Mouse (Mus musculus) heart, postnatal 36 days (tissue): ENCODE measurements at regions not wholly inside any gene's neighbourhood (a gene's known extent, or its start where the extent isn't known, plus 50 kb on each side); places are given as distances from the start of the nearest gene placed in this dataset.
"Not testable (repeated sequence)": the region's sequence is repeated elsewhere in the genome, so short reads cannot be mapped to it uniquely, and the experiment has no call there.

Source experiments
- DNase-seq, 2 experiments: peaks; one replicate each; pipeline ENCODE4 v3.0.0; 2021 to 2022
- intact Hi-C: fragments of 180-260 bp; cut with DNase I; formaldehyde crosslinking; loops from one replicate; pipeline ENCODE4 v1.15.1; 2025

DNA sequence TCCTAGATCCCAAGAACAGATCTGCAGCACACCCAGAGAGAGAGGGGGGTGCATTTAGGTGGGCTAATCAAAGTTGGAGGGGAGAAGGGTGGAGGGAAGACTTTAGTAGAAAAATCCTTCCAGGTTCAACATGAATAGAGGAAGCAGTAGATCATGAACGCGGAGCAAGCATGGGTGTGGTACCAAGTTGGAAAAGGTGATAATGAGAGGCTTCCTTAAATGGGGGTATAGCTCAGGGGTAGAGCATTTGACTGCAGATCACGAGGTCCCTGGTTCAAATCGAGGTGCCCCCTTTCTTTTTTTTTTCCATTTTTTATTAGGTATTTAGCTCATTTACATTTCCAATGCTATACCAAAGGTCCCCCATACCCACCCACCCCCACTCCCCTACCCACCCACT lies 54.0 kb upstream of the Krba1 start:
- intact Hi-C loops, DNase-seq: not testable (repeated sequence)

DNA sequence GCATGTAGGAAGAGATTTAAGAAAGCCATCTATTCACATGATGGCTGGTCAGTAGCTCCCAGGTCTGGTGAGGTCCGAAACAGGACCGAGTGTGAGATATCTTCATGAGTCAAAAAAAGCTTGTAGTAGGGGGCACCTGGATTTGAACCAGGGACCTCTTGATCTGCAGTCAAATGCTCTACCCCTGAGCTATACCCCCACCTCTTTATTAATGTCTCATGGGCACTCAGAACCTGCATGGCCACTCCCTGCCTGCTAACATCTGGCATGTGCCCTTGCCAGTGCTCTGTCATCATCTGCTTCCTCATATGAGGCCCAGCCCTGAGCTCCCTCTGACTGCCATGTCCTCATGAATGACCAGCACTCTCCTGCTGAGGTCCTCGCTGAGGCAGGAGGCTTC lies 58.4 kb upstream of the Krba1 start:
- DNase-seq, intact Hi-C loops: not testable (repeated sequence)

DNA sequence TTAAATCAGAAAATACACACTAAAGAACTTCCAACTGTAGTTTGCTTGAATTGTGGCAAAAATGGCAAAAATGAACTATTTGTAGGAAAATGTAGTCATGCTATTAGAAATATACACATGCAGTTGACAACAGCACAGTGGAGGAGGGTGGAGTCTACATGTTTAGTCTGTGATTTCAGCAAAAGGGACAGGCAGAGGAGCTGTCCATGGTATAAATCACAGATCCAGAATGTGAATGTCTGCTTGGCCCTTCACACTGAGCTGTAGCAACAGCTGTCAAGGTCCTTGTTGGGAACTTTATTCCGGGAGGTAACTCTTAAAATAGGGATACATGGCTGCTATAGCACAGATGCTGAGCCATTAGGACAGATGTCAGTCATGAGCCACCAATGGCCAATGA lies 107.4 kb upstream of the Krba1 start:
- DNase-seq: no peak
- intact Hi-C loops: no loop called here

DNA sequence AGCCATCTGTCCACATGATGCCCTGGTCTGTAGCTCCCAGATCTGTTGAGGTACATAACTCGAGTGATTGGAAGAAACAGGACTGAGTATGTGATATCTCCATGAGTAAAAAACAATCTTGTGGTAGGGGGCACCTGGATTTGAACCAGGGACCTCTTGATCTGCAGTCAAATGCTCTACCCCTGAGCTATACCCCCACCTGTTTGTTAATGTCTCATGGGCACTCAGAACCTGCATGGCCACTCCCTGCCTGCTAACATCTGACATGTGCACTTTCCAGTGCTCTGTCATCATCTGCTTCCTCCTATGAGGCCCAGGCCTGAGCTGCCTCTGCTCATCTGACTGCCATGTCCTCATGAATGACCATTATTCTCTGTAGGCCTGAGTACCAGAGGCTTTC lies 115.7 kb upstream of the Krba1 start:
- DNase-seq, intact Hi-C loops: not testable (repeated sequence)

DNA sequence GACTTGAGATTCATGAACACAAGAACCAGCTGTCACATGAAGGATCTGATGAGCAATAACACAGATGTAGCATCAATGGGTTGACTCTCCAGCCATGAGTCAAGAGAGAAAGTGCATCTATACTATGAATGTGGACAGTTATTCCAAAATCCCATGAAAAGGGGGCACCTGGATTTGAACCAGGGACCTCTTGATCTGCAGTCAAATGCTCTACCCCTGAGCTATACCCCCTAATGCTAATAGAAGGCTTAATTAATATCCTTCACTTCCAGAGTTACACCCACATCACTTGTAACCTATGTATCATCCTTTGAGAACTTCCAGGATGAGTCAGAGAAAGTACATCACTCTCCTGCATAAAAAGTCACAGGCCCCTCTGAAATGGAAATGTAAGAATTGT lies 133.8 kb upstream of the Krba1 start:
- intact Hi-C loops: loop anchor here (1.0 kb wide), 1 partner anchor 8 kb away; no protein-coding TSS in a partner anchor
- not testable (repeated sequence) for DNase-seq

DNA sequence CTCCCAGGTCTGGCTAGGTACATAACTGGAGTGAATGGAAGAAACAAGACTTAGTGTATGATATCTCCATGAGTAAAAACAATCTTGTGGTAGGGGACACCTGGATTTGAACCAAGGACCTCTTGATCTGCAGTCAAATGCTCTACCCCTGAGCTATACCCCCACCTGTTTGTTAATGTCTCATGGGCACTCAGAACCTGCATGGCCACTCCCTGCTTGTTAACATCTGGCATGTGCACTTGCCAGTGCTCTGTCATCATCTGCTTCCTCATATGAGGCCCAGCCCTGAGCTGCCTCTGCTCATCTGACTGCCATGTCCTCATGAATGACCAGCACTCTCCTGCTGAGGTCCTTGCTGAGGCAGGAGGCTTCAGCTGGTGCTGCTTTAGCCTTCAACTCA lies 142.4 kb upstream of the Krba1 start:
- DNase-seq, intact Hi-C loops: not testable (repeated sequence)

DNA sequence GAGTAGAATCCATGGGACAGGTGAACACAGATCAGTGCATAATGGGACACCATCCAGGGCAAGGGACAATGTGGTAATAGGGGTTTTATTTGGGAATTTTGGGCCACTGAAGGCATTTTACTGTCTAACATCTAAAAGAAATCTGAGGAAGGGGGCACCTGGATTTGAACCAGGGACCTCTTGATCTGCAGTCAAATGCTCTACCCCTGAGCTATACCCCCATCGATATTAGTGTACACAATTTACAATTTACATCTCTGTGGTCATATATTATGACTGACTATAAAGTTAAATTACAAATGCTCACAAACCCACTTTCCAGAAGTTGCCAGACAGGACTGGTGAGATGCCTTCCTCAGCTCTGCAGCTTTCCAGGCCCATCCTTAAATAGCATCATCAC lies 143.4 kb upstream of the Krba1 start:
- intact Hi-C loops: no loop called here
- DNase-seq: no peak

DNA sequence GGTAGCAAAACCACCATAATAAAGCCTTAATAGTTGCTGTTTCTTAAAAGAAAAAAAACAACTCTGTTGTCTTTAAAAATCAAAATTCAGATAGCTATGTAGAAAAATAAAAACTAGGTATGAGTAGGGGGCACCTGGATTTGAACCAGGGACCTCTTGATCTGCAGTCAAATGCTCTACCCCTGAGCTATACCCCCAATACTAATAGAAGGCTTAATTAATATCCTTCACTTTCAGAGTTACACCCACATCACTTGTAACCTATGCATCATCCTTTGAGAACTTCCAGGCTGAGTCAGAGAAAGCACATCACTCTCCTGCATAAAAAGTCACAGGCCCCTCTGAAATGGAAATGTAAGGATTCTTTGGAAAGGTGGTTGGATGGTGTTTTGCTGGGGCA lies 151.2 kb upstream of the Krba1 start:
- intact Hi-C loops, DNase-seq: not testable (repeated sequence)

DNA sequence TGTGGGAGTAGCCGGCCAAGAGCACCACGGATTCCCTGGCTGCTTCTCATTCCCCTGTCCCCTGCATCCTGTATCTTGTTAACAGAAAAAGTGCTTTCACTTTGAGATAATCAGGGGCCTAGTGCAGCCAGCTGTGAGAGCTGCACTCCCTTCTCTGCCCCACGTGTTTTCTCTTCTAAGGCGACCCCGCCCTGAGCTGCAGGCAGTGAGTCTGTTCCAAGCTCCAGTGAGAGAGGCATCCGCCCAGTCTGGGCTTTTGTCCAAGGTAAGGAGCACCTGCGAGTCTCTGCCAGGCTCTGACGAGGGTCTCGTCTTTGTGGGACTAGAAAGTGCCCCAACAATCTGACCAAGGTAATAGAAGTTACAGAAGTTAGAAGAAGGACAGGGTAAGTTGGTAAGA lies 141.0 kb upstream of the Zfp746 start:
- intact Hi-C loops: loop anchor here (1.0 kb wide), 1 partner anchor 15 kb away; no protein-coding TSS in a partner anchor
- peak; percentile 21 to 25 for DNase-seq

DNA sequence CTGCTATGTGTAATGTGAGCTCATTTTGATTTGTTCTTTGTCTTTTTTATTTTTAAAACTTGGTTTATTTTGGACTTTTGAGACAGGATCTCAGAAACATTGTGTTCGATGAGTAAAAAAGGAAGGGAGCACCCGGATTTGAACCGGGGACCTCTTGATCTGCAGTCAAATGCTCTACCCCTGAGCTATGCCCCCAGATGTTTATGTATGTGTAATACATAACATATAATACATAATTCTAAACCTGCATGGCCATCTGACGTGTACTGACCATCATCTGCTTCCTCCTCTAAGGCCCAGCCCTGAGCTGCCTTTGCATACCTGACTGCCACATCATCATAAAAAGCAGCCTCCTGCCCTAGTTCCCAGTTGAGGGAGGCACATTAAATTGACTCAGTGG lies 137.8 kb upstream of the Zfp746 start:
- intact Hi-C loops: no loop called here

DNA sequence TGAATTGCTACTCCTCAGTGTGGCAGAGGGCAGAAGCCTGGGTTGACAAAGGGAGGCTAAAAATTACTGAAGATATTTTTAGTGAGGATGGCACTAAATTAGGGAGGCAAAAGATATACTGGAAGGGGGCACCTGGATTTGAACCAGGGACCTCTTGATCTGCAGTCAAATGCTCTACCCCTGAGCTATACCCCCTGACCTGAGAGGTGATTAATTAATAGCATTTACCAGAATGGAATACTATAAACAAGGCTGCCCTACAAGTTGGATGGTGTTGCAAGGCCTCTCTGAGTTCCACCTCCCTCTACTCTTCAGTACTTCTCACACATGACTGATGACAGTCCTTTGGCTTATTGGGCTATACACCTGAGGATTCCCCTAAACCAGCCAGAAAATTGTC lies 136.6 kb upstream of the Zfp746 start:
- intact Hi-C loops: no loop called here
- no peak for DNase-seq

More for the DNA sequence above, 137.8 kb upstream of the Zfp746 start:
- no peak for DNase-seq

DNA sequence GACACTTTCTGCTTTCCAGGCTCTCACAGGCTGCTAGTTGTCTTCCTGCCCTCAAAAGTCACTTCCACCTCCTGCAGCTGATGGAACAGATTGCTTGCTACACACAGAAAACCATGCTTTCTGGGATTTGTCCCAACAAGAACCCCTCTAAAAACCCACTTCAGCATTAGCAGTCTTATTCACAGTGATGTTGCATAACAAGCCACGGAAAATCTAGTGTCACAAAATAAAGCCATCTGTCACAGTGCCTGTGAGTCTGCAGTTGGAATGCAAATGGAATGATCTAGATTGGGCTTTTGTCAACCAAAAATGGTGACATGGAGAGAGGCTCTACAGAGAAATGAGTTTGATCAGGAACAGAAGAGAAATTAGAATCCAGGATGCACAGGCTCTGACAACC lies 135.4 kb upstream of the Zfp746 start:
- DNase-seq, intact Hi-C loops: not testable (repeated sequence)

DNA sequence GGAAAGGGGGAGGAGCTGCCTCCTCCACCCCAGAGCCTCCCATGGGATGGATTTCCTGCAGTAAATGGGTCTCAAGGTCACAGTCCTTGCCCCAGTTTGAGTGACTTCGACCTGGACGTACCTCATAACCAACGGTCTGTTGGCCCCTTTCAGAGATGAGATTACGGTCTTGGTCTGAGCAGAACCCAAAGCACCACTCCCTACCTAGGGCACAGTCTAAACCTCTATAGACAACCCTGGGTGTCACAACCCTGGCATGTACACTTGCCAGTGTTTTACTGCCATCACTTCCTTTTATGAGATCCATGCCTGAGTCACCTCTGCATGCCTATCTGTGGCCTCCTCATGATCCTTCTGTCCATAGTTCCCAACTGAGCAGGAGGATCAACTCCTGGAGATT lies 128.8 kb upstream of the Zfp746 start:
- no peak for DNase-seq
- intact Hi-C loops: no loop called here

DNA sequence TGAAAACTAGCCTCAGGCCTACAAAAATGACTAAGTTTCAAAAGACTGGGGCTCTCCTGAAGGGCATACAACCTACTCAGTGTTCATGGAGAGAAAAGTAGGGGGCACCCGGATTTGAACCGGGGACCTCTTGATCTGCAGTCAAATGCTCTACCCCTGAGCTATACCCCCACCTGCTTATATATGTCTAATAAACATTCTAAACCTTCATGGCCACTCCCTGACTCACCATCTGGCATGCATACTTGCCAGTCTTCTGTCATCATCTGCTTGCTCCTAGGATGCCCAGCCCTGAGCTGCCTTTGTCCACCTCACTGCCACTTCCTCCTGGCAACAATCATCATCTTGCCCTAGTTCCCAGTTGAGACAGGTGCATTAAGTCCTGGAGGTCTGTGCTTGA lies 123.3 kb upstream of the Zfp746 start:
- intact Hi-C loops: no loop called here
- DNase-seq: no peak

DNA sequence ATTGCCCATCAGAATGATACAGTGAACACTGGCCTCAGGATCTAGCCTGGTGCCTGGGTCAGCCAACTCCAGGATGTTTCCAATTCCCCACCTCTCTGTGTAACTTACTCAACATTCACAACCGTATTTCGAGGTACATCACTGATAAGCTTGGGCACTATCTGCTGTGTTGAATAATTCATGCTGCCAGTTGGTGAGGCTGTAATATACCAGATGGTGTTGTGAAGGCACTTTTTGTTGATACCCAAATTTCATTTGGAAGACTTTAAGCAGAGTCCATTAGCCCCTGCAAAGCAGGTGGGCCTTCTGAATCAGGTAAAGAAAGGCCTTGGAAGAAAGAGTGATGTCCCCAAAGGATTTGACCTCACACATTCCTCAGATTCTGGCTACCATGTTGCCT lies 122.7 kb upstream of the Zfp746 start:
- no peak for DNase-seq
- intact Hi-C loops: no loop called here

DNA sequence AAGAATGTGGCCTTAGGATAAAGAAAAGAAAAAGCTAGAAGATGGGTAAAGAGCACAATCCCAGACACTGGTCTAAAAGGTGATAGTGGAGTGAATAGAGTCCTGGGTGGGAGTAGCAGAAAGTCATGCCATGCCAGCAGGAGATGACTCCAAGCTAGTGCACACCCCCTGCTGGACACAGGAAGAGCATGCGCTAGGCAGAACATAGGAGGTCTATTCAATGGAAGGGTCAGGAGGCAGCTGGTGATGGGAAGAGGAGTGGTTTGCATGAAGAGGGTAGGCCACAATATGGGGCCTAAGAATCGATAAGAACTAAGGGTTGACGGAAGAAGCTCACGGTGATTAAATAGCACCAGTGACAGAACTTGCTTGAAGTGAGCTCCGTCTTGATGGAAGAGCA lies 119.3 kb upstream of the Zfp746 start:
- intact Hi-C loops: no loop called here

DNA sequence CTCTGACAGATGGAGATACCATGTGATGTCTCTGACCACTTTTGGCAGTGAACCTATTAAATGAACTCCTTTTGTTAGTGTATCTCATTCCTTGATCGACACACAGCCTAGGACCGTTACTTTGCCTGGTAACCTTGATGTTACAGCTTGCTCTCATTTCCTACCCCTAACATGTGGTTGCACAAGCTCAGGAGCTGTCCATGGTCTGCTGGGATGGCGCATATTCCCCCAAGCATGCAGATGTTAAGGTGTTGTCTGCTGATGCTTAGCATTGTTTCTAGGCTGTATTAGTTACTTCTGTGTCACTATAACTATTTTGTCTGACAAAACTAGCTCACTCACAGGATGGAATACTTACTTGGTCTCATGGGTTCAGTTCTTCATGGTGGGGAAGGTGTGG lies 113.6 kb upstream of the Zfp746 start:
- intact Hi-C loops: no loop called here
- no peak for DNase-seq

More for the DNA sequence above, 119.3 kb upstream of the Zfp746 start:
- DNase-seq: no peak

DNA sequence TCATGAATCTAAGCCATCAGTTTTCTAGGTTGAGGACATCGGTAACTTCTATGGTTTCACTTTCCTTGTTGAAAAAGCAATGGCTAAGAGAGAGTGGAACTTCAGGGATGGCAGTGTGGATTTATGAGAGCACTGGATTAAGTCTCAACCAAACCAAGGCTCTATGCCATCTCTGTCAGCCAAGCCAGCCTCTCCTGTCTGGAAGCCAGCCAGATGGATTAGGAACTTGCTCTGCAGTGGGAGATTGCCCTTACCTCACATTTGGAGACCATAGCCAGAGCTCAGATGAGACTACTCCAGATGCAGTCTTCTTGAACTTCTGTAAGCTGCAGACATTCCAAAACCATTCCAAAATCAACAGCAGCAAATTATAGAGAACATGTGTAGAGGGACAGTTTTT lies 112.4 kb upstream of the Zfp746 start:
- no peak for DNase-seq
- intact Hi-C loops: no loop called here

DNA sequence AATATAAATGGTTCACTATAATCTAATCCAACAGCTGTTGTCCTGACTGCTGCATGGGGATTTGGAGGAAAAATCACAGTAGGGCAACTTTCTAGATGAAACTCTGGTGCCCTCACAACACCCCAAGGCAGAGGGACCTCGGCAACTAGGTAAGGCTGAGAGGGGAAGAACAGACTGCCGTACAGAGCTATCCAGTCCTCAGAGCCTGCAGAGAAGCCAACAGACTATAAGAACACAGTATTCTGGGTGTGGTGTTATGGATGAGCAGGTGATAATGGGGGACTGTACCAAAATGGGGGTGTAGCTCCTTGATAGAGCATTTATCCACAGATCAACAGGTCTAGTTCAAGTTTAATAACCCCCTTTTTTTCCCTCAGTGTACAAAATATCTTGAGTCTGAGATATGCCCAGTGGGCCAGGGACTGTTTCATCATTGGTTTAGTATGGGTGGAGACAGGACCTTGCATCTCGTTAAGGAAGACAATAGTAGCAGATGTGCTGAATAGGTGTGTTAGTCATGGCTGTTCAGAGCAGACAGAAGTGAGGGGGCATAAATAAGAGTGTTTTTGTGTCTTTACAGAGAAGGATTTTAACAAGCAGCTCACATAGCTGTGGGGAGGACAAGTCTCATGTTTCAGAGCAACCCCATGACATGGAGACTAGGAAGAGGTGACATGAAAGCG lies 111.4 kb upstream of the Zfp746 start:
- DNase-seq: no peak
- intact Hi-C loops: no loop called here

DNA sequence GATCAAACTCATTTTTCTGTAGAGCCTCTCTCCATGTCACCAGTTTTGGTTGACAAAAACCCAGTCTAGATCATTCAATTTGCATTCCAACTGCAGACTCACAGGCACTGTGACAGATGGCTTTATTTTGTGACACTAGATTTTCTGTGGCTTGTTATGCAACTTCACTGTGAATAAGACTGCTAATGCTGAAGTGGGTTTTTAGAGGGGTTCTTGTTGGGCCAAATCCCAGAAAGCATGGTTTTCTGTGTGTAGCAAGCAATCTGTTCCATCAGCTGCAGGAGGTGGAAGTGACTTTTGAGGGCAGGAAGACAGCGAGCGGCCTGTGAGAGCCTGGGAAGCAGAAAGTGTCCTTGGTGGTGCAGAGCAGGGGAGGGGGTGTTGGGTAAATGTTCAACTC lies 102.0 kb upstream of the Zfp746 start:
- intact Hi-C loops: not testable (repeated sequence)

DNA sequence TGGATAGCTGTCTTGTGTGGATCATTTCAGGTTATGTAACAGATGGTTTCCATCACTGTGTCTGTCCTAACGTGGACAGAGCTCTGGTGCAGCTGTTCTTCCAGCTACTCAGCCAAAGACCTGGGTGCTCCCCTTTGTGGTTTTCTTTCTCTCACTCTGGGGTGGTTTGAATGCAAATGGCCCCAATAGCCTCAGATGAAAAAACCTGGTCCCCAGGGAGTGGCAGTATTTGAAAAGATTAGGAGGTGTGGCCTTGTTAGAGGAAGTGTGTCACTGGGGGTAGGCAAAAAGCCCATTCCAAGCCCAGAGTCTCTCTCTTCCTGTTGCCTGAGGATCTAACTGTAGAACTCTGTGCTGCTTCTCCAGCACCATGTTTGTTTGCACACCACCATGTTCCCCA lies 98.9 kb upstream of the Zfp746 start:
- intact Hi-C loops: no loop called here
- no peak for DNase-seq

More for the DNA sequence above, 102.0 kb upstream of the Zfp746 start:
- DNase-seq: not testable (repeated sequence)

DNA sequence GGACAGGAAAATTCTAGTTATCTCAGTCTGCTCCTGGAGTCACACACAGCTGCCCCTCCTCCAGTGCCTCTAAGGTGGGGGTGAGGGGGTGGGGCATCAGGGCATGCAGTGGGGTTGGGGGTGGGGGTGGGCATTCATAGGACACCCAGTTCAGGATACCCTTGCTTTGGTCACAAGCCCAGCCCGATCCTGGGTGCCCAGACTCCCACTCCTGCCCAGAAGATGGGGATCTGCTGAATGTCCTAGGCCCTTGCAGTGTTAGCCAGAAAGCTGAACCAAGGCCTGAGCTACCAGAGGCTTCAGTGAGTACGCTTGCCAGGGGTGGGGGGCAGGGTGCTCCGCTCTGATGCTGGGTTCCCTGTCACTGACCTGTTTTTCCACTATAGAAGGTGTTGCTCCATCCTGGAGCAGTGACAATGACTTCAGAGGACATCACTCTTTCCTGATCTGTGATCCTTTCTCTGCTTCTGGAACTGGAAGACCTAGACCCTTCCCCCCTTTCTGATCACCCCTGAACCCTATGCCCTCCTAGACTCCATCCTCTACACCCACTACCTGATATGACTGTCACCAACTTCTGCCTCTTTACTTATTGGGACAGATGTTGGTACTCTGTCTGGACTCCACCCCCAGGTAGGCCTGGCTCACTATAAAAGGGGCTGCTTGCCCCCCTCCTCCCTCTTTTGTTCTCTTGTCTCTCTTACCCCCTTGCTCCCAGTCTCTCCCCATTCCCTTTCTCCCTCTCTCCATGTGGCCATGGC lies 92.1 kb upstream of the Zfp746 start:
- intact Hi-C loops: loop anchor here (2.0 kb wide), 3 partner anchors 218 to 594 kb away; no protein-coding TSS in a partner anchor

More for the DNA sequence above, 92.1 kb upstream of the Zfp746 start:
- no peak for DNase-seq
